Mouse (Mus musculus): Measurements from ENCODE around the gene Morc3. TPM values are rescaled to one million over a fixed set of nuclear protein-coding genes. Genes with fewer than 3 reads are reported as not detected.

Morc3 gene
- 122 TPM for total RNA-seq (2023)

GRCm38 (mm10) chr16:93831627-93832395, at the start of gene Morc3:
Gene Morc3, plus strand, starts transcription at chr16:93832121.

DNA sequence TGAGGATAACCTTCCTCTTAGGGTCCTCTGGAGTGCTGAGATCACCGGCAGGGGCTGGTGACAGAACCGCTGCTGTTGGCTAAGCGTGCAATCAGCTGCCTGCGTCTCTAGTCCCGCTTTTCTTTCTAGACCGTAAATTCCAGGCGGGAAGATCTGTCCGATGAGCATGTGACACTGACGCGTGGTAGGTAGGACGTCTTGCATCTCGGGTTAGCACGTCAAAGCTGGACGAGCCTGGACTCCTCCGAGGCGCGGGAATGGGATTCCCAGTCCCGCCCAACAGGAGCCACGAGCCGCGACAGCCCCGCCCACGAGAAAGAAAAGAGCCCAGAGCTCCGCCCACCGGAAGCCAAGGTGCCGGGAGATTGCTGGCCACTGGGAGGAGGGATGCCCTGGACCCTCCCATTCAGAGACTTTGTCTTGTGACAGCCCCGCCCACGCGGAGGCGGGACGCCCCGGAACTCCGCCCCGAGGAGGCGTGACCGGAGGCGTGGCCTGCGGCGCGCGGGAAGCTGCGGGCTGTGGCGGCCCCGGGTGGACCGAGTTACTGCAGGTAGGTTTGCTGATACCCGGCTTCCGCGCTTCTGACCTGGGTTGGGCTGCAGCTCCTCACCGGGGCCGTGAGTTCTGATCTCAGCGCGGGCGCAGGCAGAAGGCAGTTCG, 51.6 kb downstream of the Morc3 start, which contains the start of gene Chaf1b:
Chaf1b (plus strand) TSS at position 479 of the 663 bp plus-strand sequence.

Other genes with a start within 250 kb of the Morc3 start
- 23.0 TPM for gene Setd4, start 228.1 kb upstream of the Morc3 start, total RNA-seq (2023)
- 23.9 TPM for gene Cbr1, start 226.3 kb upstream of the Morc3 start, total RNA-seq (2023)
- gene Gm5678, start 204.0 kb upstream of the Morc3 start, total RNA-seq (2023), result 1.1 TPM
- not detected for gene Cbr3, start 148.9 kb upstream of the Morc3 start, total RNA-seq (2023)
- gene Dop1b, start 120.2 kb upstream of the Morc3 start, total RNA-seq (2023), result 56.6 TPM
- 10.6 TPM for gene Chaf1b, start 51.8 kb downstream of the Morc3 start, total RNA-seq (2023)
- gene Cldn14, start 176.7 kb downstream of the Morc3 start, total RNA-seq (2023), result not detected